Mouse (Mus musculus) layer of hippocampus, adult 8-10 months (tissue): ENCODE measurements around the gene Hephl1. TPM values are rescaled to one million over a fixed set of nuclear protein-coding genes. Genes with fewer than 3 reads are reported as not detected.
A peak's percentile ranks its signal among the peaks of the same experiment; 100 is the strongest.

Experiments
- DNase-seq, 2 experiments: peaks; one replicate each; pipeline ENCODE4 v3.0.0; 2022; ENCODE audit warnings: low spot score in 2 of 2
- total RNA-seq, 4 experiments: library from RNA; stranded (reverse); gene quantifications; 2 replicates each; pipeline ENCODE4 v1.2.4; 2022

The Hephl1 gene
- total RNA-seq, 4 experiments from 2014 or later, result not detected

- DNase-seq, result no peak
Observed at GRCm38 (mm10) chr9:15060847-15061246, 51.1 kb downstream of the Hephl1 start.

GRCm38 (mm10) chr9:15060026-15060425 lies 51.9 kb downstream of the Hephl1 start:
- no peak for DNase-seq

- no peak for DNase-seq
Observed at GRCm38 (mm10) chr9:15045740-15046139, 66.2 kb downstream of the Hephl1 start.

GRCm38 (mm10) chr9:15045084-15045669 lies 66.7 kb downstream of the Hephl1 start, which contains the start of gene Panx1:
Gene Panx1, minus strand, starts transcription at chr9:15045478.
- peak; percentile 26 to 63 for DNase-seq

- peak in 1 of 2 experiments; percentile 14 for DNase-seq
Observed at GRCm38 (mm10) chr9:15044391-15045083, 67.4 kb downstream of the Hephl1 start.

- DNase-seq, result no peak
Observed at GRCm38 (mm10) chr9:15041556-15041955, 70.4 kb downstream of the Hephl1 start.

GRCm38 (mm10) chr9:15039848-15040247 lies 72.1 kb downstream of the Hephl1 start:
- no peak for DNase-seq

- no peak for DNase-seq
Observed at GRCm38 (mm10) chr9:15037704-15038103, 74.2 kb downstream of the Hephl1 start.

- no peak for DNase-seq
Observed at GRCm38 (mm10) chr9:15037237-15037636, 74.7 kb downstream of the Hephl1 start.

- no peak for DNase-seq
Observed at GRCm38 (mm10) chr9:15036807-15037206, 75.1 kb downstream of the Hephl1 start.

GRCm38 (mm10) chr9:15036405-15036804 lies 75.5 kb downstream of the Hephl1 start:
- DNase-seq, result no peak

- DNase-seq, result no peak
Observed at GRCm38 (mm10) chr9:15035979-15036378, 75.9 kb downstream of the Hephl1 start.

GRCm38 (mm10) chr9:15034546-15035273 lies 77.2 kb downstream of the Hephl1 start:
- no peak for DNase-seq

GRCm38 (mm10) chr9:15033568-15034160 lies 78.2 kb downstream of the Hephl1 start:
- DNase-seq, result peak in 1 of 2 experiments; percentile 32

GRCm38 (mm10) chr9:15032797-15033196 lies 79.1 kb downstream of the Hephl1 start:
- no peak for DNase-seq

- DNase-seq, result peak in 1 of 2 experiments; percentile 23
Observed at GRCm38 (mm10) chr9:15030771-15031170, 81.1 kb downstream of the Hephl1 start.

GRCm38 (mm10) chr9:15029025-15029727 lies 82.7 kb downstream of the Hephl1 start:
- DNase-seq, result no peak

- DNase-seq, result no peak
Observed at GRCm38 (mm10) chr9:15027725-15028124, 84.2 kb downstream of the Hephl1 start.

GRCm38 (mm10) chr9:15023049-15023448 lies 88.9 kb downstream of the Hephl1 start:
- no peak for DNase-seq

- DNase-seq, result no peak
Observed at GRCm38 (mm10) chr9:15021156-15021555, 90.8 kb downstream of the Hephl1 start.

GRCm38 (mm10) chr9:15020561-15021080 lies 91.3 kb downstream of the Hephl1 start:
- DNase-seq, result no peak
